ENCODE assay signal across 7 mouse cellular contexts in genomic region chr13:96542081-96542889, GRCm38 (mm10). TPM values are rescaled to one million over a fixed set of nuclear protein-coding genes. Genes with fewer than 3 reads are reported as not detected.
DNase-seq lines count a peak whose midpoint lies in the region; ATAC-seq lines count a peak whose summit lies in the region.

Gene Polk, minus strand, starts transcription at chr13:96542579.
Gene Col4a3bp, plus strand, starts transcription at chr13:96542618.

- H3K27ac ChIP-seq in intestine, embryonic 15.5 days = peak within 1 kb of the TSS; percentile 93
- H3K27ac ChIP-seq in midbrain, embryonic 10.5 days (replicated peaks) = peak within 1 kb of the TSS; percentile 97

- peak within 1 kb of the TSS; percentile 97 for H3K9ac ChIP-seq in intestine, embryonic 15.5 days

- H3K9me3 ChIP-seq in intestine, embryonic 15.5 days = no peaks in the 10 kb centered on the region
- no peaks in the 10 kb centered on the region for H3K9me3 ChIP-seq in midbrain, embryonic 10.5 days (replicated peaks)

- peak; percentile 99 for DNase-seq in adrenal gland, adult 2 months
- DNase-seq in embryo, embryonic 11.5 days (ENCODE audit: low read depth, low spot score) = peak; percentile 97
- DNase-seq in gastrocnemius, postnatal 36 days = peak; percentile 96
- peak; percentile 97 to 98 for DNase-seq in left cerebral cortex, postnatal 25 days (ENCODE audit: low spot score in 2 of 2)
- DNase-seq in midbrain, embryonic 10.5 days (ENCODE audit: low spot score) = peak; percentile 97
- peak; percentile 90 for DNase-seq in right cerebral cortex, postnatal 4 days

- no peaks in the 10 kb centered on the region for H3K27me3 ChIP-seq in intestine, embryonic 15.5 days (replicated peaks)
- H3K27me3 ChIP-seq in midbrain, embryonic 10.5 days (ENCODE audit: low read depth, poor library complexity, severe bottlenecking) = no peaks in the 10 kb centered on the region

- peak within 1 kb of the TSS; percentile 68 for H3K4me2 ChIP-seq in intestine, embryonic 15.5 days (replicated peaks)

- WGBS in intestine, embryonic 15.5 days = under 1% methylated on average over 48 of the region's 50 CpGs
- WGBS in midbrain, embryonic 10.5 days = under 1% methylated on average over 48 of the region's 50 CpGs

- no peaks in the 10 kb centered on the region for H3K4me1 ChIP-seq in intestine, embryonic 15.5 days (replicated peaks)
- peaks cover 23% of the 10 kb centered on the region for H3K4me1 ChIP-seq in midbrain, embryonic 10.5 days

- peak within 1 kb of the TSS; percentile 97 for H3K4me3 ChIP-seq in intestine, embryonic 15.5 days (replicated peaks)
- peak within 1 kb of the TSS; percentile 99 for H3K4me3 ChIP-seq in midbrain, embryonic 10.5 days

- H3K36me3 ChIP-seq in intestine, embryonic 15.5 days = no peaks in the 10 kb centered on the region
- no peaks in the 10 kb centered on the region for H3K36me3 ChIP-seq in midbrain, embryonic 10.5 days

- ATAC-seq in intestine, embryonic 15.5 days = peak; percentile 98

- intact Hi-C loops in gastrocnemius, postnatal 36 days (cut with DNase I) = no loop called here
- intact Hi-C loops in left cerebral cortex, postnatal 25 days (cut with DNase I) = loop anchor here (2.0 kb wide), 1 partner anchor 107 kb away; no protein-coding TSS in a partner anchor

RNA-seq across cellular contexts. Expression of gene Polk, which starts in this region (rescaled TPM):
- 10 to 100 TPM; 21.8 to 28.5 TPM for total RNA-seq in adrenal gland, adult 2 months (2021)
- polyA plus RNA-seq in adrenal gland, adult 2 months (2012; rRNA removed) = 2.4 and 2.8 TPM in 2 replicates
- total RNA-seq in gastrocnemius, postnatal 36 days (2021) = 1 to 10 TPM; 3.2 to 4.3 TPM
- polyA plus RNA-seq in intestine, embryonic 15.5 days (2015; fragmentation: Nextera tagmentation; extraction: Ambion mirVana) = 8.4 and 8.8 TPM in 2 replicates
- total RNA-seq in left cerebral cortex, postnatal 25 days (2021) = 10 to 100 TPM in 1 of 2 experiments, 1 to 10 TPM in 1; 9.0 to 12.9 TPM
- 8.6 and 9.5 TPM in 2 replicates for polyA plus RNA-seq in midbrain, embryonic 10.5 days (2016; fragmentation: Nextera tagmentation; extraction: Ambion mirVana)

RNA-seq across cellular contexts. Expression of gene Col4a3bp, which starts in this region (rescaled TPM):
- 10 to 100 TPM; 60.0 to 93.8 TPM for total RNA-seq in adrenal gland, adult 2 months (2021)
- 30.3 and 45.3 TPM in 2 replicates for polyA plus RNA-seq in adrenal gland, adult 2 months (2012; rRNA removed)
- 10 to 100 TPM; 34.7 to 35.0 TPM for total RNA-seq in gastrocnemius, postnatal 36 days (2021)
- 13.2 and 13.5 TPM in 2 replicates for polyA plus RNA-seq in intestine, embryonic 15.5 days (2015; fragmentation: Nextera tagmentation; extraction: Ambion mirVana)
- 10 to 100 TPM; 62.3 to 63.7 TPM for total RNA-seq in left cerebral cortex, postnatal 25 days (2021)
- 5.9 and 7.1 TPM in 2 replicates for polyA plus RNA-seq in midbrain, embryonic 10.5 days (2016; fragmentation: Nextera tagmentation; extraction: Ambion mirVana)

Comparison
In these comparisons a context has a peak if more than half of its experiments do, and no peak if none do; other contexts are left out.
1. Peak in every context shown above with its lines: DNase-seq, ATAC-seq, H3K4me3 ChIP-seq and H3K27ac ChIP-seq.